Mouse (Mus musculus) erythroblast, embryonic 14.5 days (primary cell): ENCODE results near the gene Tjp1. TPM values are rescaled to one million over a fixed set of nuclear protein-coding genes. Genes with fewer than 3 reads are reported as not detected.

ENCODE experiments used
- H3K27me3 ChIP-seq: 2 replicates; pipeline ENCODE4 v1.6.1; 2012; ENCODE audit warnings: inconsistent platforms; ENCODE audit not compliant: control insufficient read depth
- H3K36me3 ChIP-seq: 2 replicates; pipeline ENCODE4 v1.6.1; 2012; ENCODE audit warnings: mild to moderate bottlenecking, inconsistent platforms; ENCODE audit not compliant: control insufficient read depth
- H3K4me1 ChIP-seq: 2 replicates; pipeline ENCODE4 v1.6.1; 2012; ENCODE audit warnings: inconsistent platforms; ENCODE audit not compliant: control insufficient read depth
- H3K4me3 ChIP-seq: replicated peaks from 2 replicates; pipeline ENCODE3; 2012; ENCODE audit warnings: moderate library complexity, mild to moderate bottlenecking, inconsistent platforms
- H3K9me3 ChIP-seq: 2 replicates; pipeline ENCODE4 v1.6.1; 2012; ENCODE audit warnings: low read length, inconsistent platforms, mixed read lengths; ENCODE audit not compliant: control insufficient read depth
- GATA1 ChIP-seq: IDR thresholded peaks from 2 replicates; pipeline ENCODE4 v1.6.1; 2012; ENCODE audit warnings: low read length, inconsistent platforms, mixed read lengths
- TAL1 ChIP-seq: IDR thresholded peaks from 3 replicates; pipeline ENCODE4 v1.6.1; 2012; ENCODE audit warnings: low read length, inconsistent platforms, mixed read lengths
- polyA plus RNA-seq: library from polyadenylated mRNA; stranded (reverse); fragments of >175 nt; gene quantifications from 2 replicates; pipeline ENCODE4 v1.2.3, GENCODE M21; 2012

Tjp1 gene
- polyA plus RNA-seq, 1 experiment = 0.04 TPM

- H3K9me3 ChIP-seq = no peaks in the 10 kb centered on the region
- no peak overlapping the region for H3K4me3 ChIP-seq
- no peaks in the 10 kb centered on the region for H3K4me1 ChIP-seq
- H3K36me3 ChIP-seq = no peaks in the 10 kb centered on the region
- H3K27me3 ChIP-seq = no peaks in the 10 kb centered on the region
- TF ChIP-seq GATA1 = no peak
- TF ChIP-seq TAL1 = no peak
These were observed 57.4 kb downstream of the Tjp1 start for GRCm38 (mm10) chr7:65470214-65470613.

- Histone ChIP-seq H3K4me3 (no peak overlapping the region), H3K9me3 (no peaks in the 10 kb centered on the region), H3K27me3 (no peaks in the 10 kb centered on the region), H3K4me1 (no peaks in the 10 kb centered on the region), H3K36me3 (no peaks in the 10 kb centered on the region)
- TF ChIP-seq GATA1 = no peak
- TF ChIP-seq TAL1 = no peak
These were observed 57.9 kb downstream of the Tjp1 start for GRCm38 (mm10) chr7:65469666-65470065.

GRCm38 (mm10) chr7:65468191-65468590 is 59.4 kb downstream of the Tjp1 start:
- no peak for TF ChIP-seq TAL1
- no peak for TF ChIP-seq GATA1
- no peaks in the 10 kb centered on the region for H3K27me3 ChIP-seq
- no peaks in the 10 kb centered on the region for H3K36me3 ChIP-seq
- H3K9me3 ChIP-seq = no peaks in the 10 kb centered on the region
- H3K4me3 ChIP-seq = no peak overlapping the region
- H3K4me1 ChIP-seq = no peaks in the 10 kb centered on the region

GRCm38 (mm10) chr7:65467306-65468021 is 60.1 kb downstream of the Tjp1 start:
- Histone ChIP-seq H3K27me3 (no peaks in the 10 kb centered on the region), H3K36me3 (no peaks in the 10 kb centered on the region), H3K9me3 (no peaks in the 10 kb centered on the region), H3K4me1 (no peaks in the 10 kb centered on the region), H3K4me3 (no peak overlapping the region)
- no peak for TF ChIP-seq GATA1
- TF ChIP-seq TAL1 = no peak

GRCm38 (mm10) chr7:65466137-65466536 is 61.4 kb downstream of the Tjp1 start:
- Histone ChIP-seq H3K4me1 (no peaks in the 10 kb centered on the region), H3K9me3 (no peaks in the 10 kb centered on the region), H3K36me3 (no peaks in the 10 kb centered on the region), H3K27me3 (no peaks in the 10 kb centered on the region), H3K4me3 (no peak overlapping the region)
- TF ChIP-seq GATA1 = no peak
- TF ChIP-seq TAL1 = no peak

GRCm38 (mm10) chr7:65464518-65465037 is 63.0 kb downstream of the Tjp1 start:
- Histone ChIP-seq H3K4me1 (no peaks in the 10 kb centered on the region), H3K36me3 (no peaks in the 10 kb centered on the region), H3K4me3 (no peak overlapping the region), H3K27me3 (no peaks in the 10 kb centered on the region), H3K9me3 (no peaks in the 10 kb centered on the region)
- no peak for TF ChIP-seq GATA1
- TF ChIP-seq TAL1 = no peak

- TF ChIP-seq TAL1 (no peak), GATA1 (no peak)
- Histone ChIP-seq H3K4me1 (no peaks in the 10 kb centered on the region), H3K27me3 (no peaks in the 10 kb centered on the region), H3K36me3 (no peaks in the 10 kb centered on the region), H3K9me3 (no peaks in the 10 kb centered on the region), H3K4me3 (no peak overlapping the region)
These were observed 64.1 kb downstream of the Tjp1 start for GRCm38 (mm10) chr7:65463438-65463837.

- H3K4me3 ChIP-seq = no peak overlapping the region
- TF ChIP-seq GATA1 = no peak
- no peak for TF ChIP-seq TAL1
- no peaks in the 10 kb centered on the region for H3K4me1 ChIP-seq
- no peaks in the 10 kb centered on the region for H3K9me3 ChIP-seq
- no peaks in the 10 kb centered on the region for H3K36me3 ChIP-seq
- H3K27me3 ChIP-seq = no peaks in the 10 kb centered on the region
These were observed 66.2 kb downstream of the Tjp1 start for GRCm38 (mm10) chr7:65461412-65461811.

GRCm38 (mm10) chr7:65460196-65460595 is 67.4 kb downstream of the Tjp1 start:
- no peak for TF ChIP-seq GATA1
- no peak for TF ChIP-seq TAL1
- H3K27me3 ChIP-seq = no peaks in the 10 kb centered on the region
- no peaks in the 10 kb centered on the region for H3K4me1 ChIP-seq
- no peaks in the 10 kb centered on the region for H3K36me3 ChIP-seq
- no peak overlapping the region for H3K4me3 ChIP-seq
- no peaks in the 10 kb centered on the region for H3K9me3 ChIP-seq
